Mouse (Mus musculus) CH12.LX (cell line): ENCODE measurements around the gene Hspa5. TPM values are rescaled to one million over a fixed set of nuclear protein-coding genes. Genes with fewer than 3 reads are reported as not detected.
"Not testable (repeated sequence)": the region's sequence is repeated elsewhere in the genome, so short reads cannot be mapped to it uniquely, and the experiment has no call there.

Experiments
- DNase-seq: peaks from one replicate; pipeline ENCODE4 v3.0.0-alpha.2; 2013; ENCODE audit errors: extremely low read depth
- H3K27ac ChIP-seq: 2 replicates; pipeline ENCODE4 v1.5.1; 2012; ENCODE audit warnings: low read depth, mild to moderate bottlenecking, control low read depth, moderate library complexity; ENCODE audit not compliant: insufficient read depth
- H3K27me3 ChIP-seq: replicated peaks from 2 replicates; pipeline ENCODE3; 2012; ENCODE audit warnings: inconsistent platforms
- H3K36me3 ChIP-seq, 2 experiments: replicated peaks in 1 of 2; 2 replicates each; pipeline versions ENCODE3 to v1.6.1; 2012; ENCODE audit warnings: inconsistent platforms in 1 of 2, low read length in 1 of 2, mild to moderate bottlenecking in 1 of 2, mixed read lengths in 1 of 2, moderate library complexity in 1 of 2; ENCODE audit not compliant: control insufficient read depth in 1 of 2, insufficient read depth in 1 of 2
- H3K4me1 ChIP-seq, 2 experiments: 2 replicates each; pipeline ENCODE4 v1.6.1; 2012; ENCODE audit warnings: inconsistent platforms in 1 of 2, moderate library complexity in 1 of 2; ENCODE audit not compliant: insufficient read depth in 2 of 2, control insufficient read depth in 1 of 2
- H3K4me2 ChIP-seq: 2 replicates; pipeline ENCODE4 v1.6.1; 2012; ENCODE audit warnings: low read depth, mild to moderate bottlenecking, control low read depth; ENCODE audit not compliant: poor library complexity, insufficient read depth, severe bottlenecking
- H3K4me3 ChIP-seq, 3 experiments: fragments of 150-350 bp in 1 of 3; sonication (generic) in 1 of 3; replicated peaks in 1 of 3; 2 replicates each; pipeline versions ENCODE3 to v1.5.1; 2011 to 2012; ENCODE audit warnings: low read depth in 2 of 3, low read length in 2 of 3, mild to moderate bottlenecking in 2 of 3, moderate library complexity in 2 of 3, control low read depth in 1 of 3, improper control_type of control experiment in 1 of 3, inconsistent platforms in 1 of 3, mixed read lengths in 1 of 3; ENCODE audit not compliant: poor library complexity in 1 of 3
- H3K79me2 ChIP-seq: replicated peaks from 2 replicates; pipeline ENCODE4 v1.6.1; 2012; ENCODE audit warnings: mild to moderate bottlenecking, moderate library complexity; ENCODE audit not compliant: control insufficient read depth, poor library complexity, insufficient read depth, severe bottlenecking; ENCODE audit errors: extremely low read depth
- H3K9ac ChIP-seq: 2 replicates; pipeline ENCODE4 v1.6.1; 2012; ENCODE audit warnings: low read depth, mild to moderate bottlenecking, control low read depth, moderate library complexity; ENCODE audit not compliant: insufficient read depth
- H3K9me3 ChIP-seq: replicated peaks from 2 replicates; pipeline ENCODE3; 2012; ENCODE audit warnings: low read length, inconsistent platforms, mixed read lengths
- BHLHE40 ChIP-seq: IDR thresholded peaks from 2 replicates; pipeline ENCODE4 v1.6.1; 2011; ENCODE audit warnings: mild to moderate bottlenecking, low read depth, low read length, improper control_type of control experiment
- CHD1 ChIP-seq: IDR thresholded peaks from 2 replicates; pipeline ENCODE4 v1.6.1; 2012; ENCODE audit warnings: low read depth, low read length, improper control_type of control experiment, inconsistent platforms
- CTCF ChIP-seq, 2 experiments: IDR thresholded peaks in 1 of 2; conservative IDR thresholded peaks in 1 of 2; 2 replicates each; pipeline ENCODE4 v1.5.1; 2011 to 2012; ENCODE audit warnings: low read depth in 2 of 2, low read length in 2 of 2, improper control_type of control experiment in 1 of 2, inconsistent platforms in 1 of 2, mild to moderate bottlenecking in 1 of 2, moderate library complexity in 1 of 2
- ELF1 ChIP-seq: IDR thresholded peaks from 2 replicates; pipeline ENCODE4 v1.6.1; 2014; ENCODE audit warnings: low read depth, mild to moderate bottlenecking, inconsistent platforms, low read length, improper control_type of control experiment
- EP300 ChIP-seq: IDR thresholded peaks from 2 replicates; pipeline ENCODE4 v1.6.1; 2011; ENCODE audit warnings: low read length, improper control_type of control experiment
- ETS1 ChIP-seq: conservative IDR thresholded peaks from 2 replicates; pipeline ENCODE4 v1.6.1; 2012; ENCODE audit warnings: low read depth, mild to moderate bottlenecking, inconsistent platforms, low read length, improper control_type of control experiment, moderate library complexity
- HCFC1 ChIP-seq: IDR thresholded peaks from 2 replicates; pipeline ENCODE4 v1.6.1; 2012; ENCODE audit warnings: low read depth, mild to moderate bottlenecking, inconsistent platforms, low read length, improper control_type of control experiment
- JUND ChIP-seq: conservative IDR thresholded peaks from 2 replicates; pipeline ENCODE4 v1.6.1; 2011; ENCODE audit warnings: low read depth, low read length, improper control_type of control experiment
- MAFK ChIP-seq: IDR thresholded peaks from 2 replicates; pipeline ENCODE4 v1.6.1; 2011; ENCODE audit warnings: low read length, improper control_type of control experiment; ENCODE audit not compliant: insufficient replicate concordance
- MAZ ChIP-seq: IDR thresholded peaks from 2 replicates; pipeline ENCODE4 v1.6.1; 2012; ENCODE audit warnings: low read depth, mild to moderate bottlenecking, inconsistent platforms, low read length, improper control_type of control experiment, moderate library complexity
- MYC ChIP-seq: IDR thresholded peaks from 2 replicates; pipeline ENCODE4 v1.6.1; 2011; ENCODE audit warnings: low read depth, mild to moderate bottlenecking, improper control_type of control experiment, low read length
- POLR2AphosphoS2 ChIP-seq: IDR thresholded peaks from 2 replicates; pipeline ENCODE4 v1.6.1; 2011; ENCODE audit warnings: low read depth, low read length, improper control_type of control experiment
- SIN3A ChIP-seq: IDR thresholded peaks from 2 replicates; pipeline ENCODE4 v1.6.1; 2012; ENCODE audit warnings: low read length, improper control_type of control experiment, inconsistent platforms
- TBP ChIP-seq: conservative IDR thresholded peaks from 2 replicates; pipeline ENCODE4 v1.6.1; 2011; ENCODE audit warnings: low read depth, low read length, improper control_type of control experiment
- TCF12 ChIP-seq: IDR thresholded peaks from 2 replicates; pipeline ENCODE4 v1.6.1; 2014; ENCODE audit warnings: low read depth, mild to moderate bottlenecking, inconsistent platforms, low read length, improper control_type of control experiment
- ZC3H11A ChIP-seq: IDR thresholded peaks from 2 replicates; pipeline ENCODE4 v1.6.1; 2012; ENCODE audit warnings: low read depth, mild to moderate bottlenecking, inconsistent platforms, low read length, improper control_type of control experiment
- ZMIZ1 ChIP-seq: IDR thresholded peaks from 2 replicates; pipeline ENCODE4 v1.6.1; 2012; ENCODE audit warnings: low read depth, mild to moderate bottlenecking, inconsistent platforms, low read length, improper control_type of control experiment
- ZNF384 ChIP-seq: IDR thresholded peaks from 2 replicates; pipeline ENCODE4 v1.6.1; 2012; ENCODE audit warnings: low read depth, low read length, improper control_type of control experiment, inconsistent platforms
- dilution Hi-C: fragments of 300-500 bp; cut with MboI; formaldehyde crosslinking; loops from 2 replicates; pipeline ENCODE4 v1.14.3; 2020; ENCODE audit warnings: low sequenced_read_pairs; ENCODE audit not compliant: extremely low pct_unique_long_range_greater_than_20kb, extremely low pct_ligation_motif_present
- in situ Hi-C: fragments of 300-500 bp; cut with MboI; formaldehyde crosslinking; loops from 3 replicates; pipeline ENCODE4 v1.14.3; 2019; ENCODE audit warnings: low sequenced_read_pairs, low pct_ligation_motif_present, low pct_unique_long_range_greater_than_20kb, mixed read lengths
- polyA plus RNA-seq: library from polyadenylated mRNA; unstranded; fragments of >175 nt; gene quantifications from 2 replicates; pipeline ENCODE4 v1.2.1, GENCODE M21; 2012; ENCODE audit warnings: low read depth; ENCODE audit not compliant: insufficient read length
- total RNA-seq, 2 experiments: library from RNA; depleted of rRNA; stranded (reverse); fragments of 300-350 nt in 1 of 2; fragments of >200 nt in 1 of 2; gene quantifications; 2 replicates each; pipeline ENCODE4 v1.2.3; 2012 to 2014

Hspa5 gene
- total and polyA plus RNA-seq, 3 experiments = 791 to 1,168 (median 866) TPM

GRCm38 (mm10) chr2:34801516-34802482 is 30.0 kb downstream of the Hspa5 start (continued):
- peak; percentile 86; the same call in 1 of the 2 replicates for TF ChIP-seq POLR2AphosphoS2
- peak; percentile 91 for TF ChIP-seq MYC
- TF ChIP-seq MAZ = no peak
- TF ChIP-seq HCFC1 = peak; percentile 97
- TF ChIP-seq BHLHE40 = peak; percentile 87
- TF ChIP-seq MAFK = no peak
- TF ChIP-seq ZNF384 = no peak
- peak; percentile 92 for TF ChIP-seq ZMIZ1
- peak; percentile 62 for TF ChIP-seq TCF12
- peak; percentile 35 to 52; a peak in 2 of 4 replicates for TF ChIP-seq CTCF (conservative IDR thresholded peaks at IDR 0.05 in 1 of 2, IDR thresholded peaks at IDR 0.05 in 1 of 2; ENCODE audit: low read depth in 2 of 2, low read length in 2 of 2)
- TF ChIP-seq TBP = peak; percentile 57; the same call in 1 of the 2 replicates
- no peak for TF ChIP-seq EP300
- TF ChIP-seq JUND = peak; percentile 48; the same call in 1 of the 2 replicates
- TF ChIP-seq SIN3A = peak; percentile 87
- no peak for TF ChIP-seq ZC3H11A
- peak; percentile 71 for TF ChIP-seq ETS1
- peak; percentile 86 for TF ChIP-seq ELF1

- dilution Hi-C loops, H3K27me3 ChIP-seq, DNase-seq, H3K9me3 ChIP-seq, in situ Hi-C loops: not testable (repeated sequence)
- H3K4me3 ChIP-seq = peak overlapping the region; percentile 62 to 78 (median 64)
- H3K9ac ChIP-seq = peak overlapping the region; percentile 98
- H3K27ac ChIP-seq = peak overlapping the region; percentile 77
- 0 out of 2 replicates have a peak, but pooled peaks have one; percentile 7 for TF ChIP-seq SIN3A
- TF ChIP-seq CTCF (conservative IDR thresholded peaks at IDR 0.05 in 1 of 2, IDR thresholded peaks at IDR 0.05 in 1 of 2; ENCODE audit: low read depth in 2 of 2, low read length in 2 of 2) = peak in 1 of 2 experiments; percentile 13; a peak in 1 of 4 replicates
- peak; percentile 70; the same call in 1 of the 2 replicates for TF ChIP-seq CHD1
- peaks cover 3 to 53% of the 10 kb centered on the region in 2 experiments for H3K4me1 ChIP-seq
- H3K4me2 ChIP-seq = peak overlapping the region; percentile 57
- peaks cover 48% of the 10 kb centered on the region for H3K79me2 ChIP-seq
- H3K36me3 ChIP-seq = peaks cover 12 to 35% of the 10 kb centered on the region in 2 experiments
These were observed 30.9 kb downstream of the Hspa5 start for GRCm38 (mm10) chr2:34802565-34803245.
